In genomic region chr17:10135111-10135510, GRCm38 (mm10) we compare ENCODE assay signal across 10 mouse cellular contexts.
DNase-seq lines count a peak whose midpoint lies in the region; ATAC-seq and TF ChIP-seq lines count a peak whose summit lies in the region.
"Had no signal": no experiment of that assay in that cellular context is flagged by ENCODE, and none has a peak within 500 bp of the region (broad histone marks: within the 10 kb centered on the region; RNA-seq: fewer than 3 reads in every experiment).

No protein-coding gene starts in this region.

- H3K27me3 ChIP-seq in liver, postnatal 0 days (ENCODE audit: insufficient read depth, low read length) = no peaks in the 10 kb centered on the region
- no peaks in the 10 kb centered on the region for H3K27me3 ChIP-seq in forebrain, embryonic 10.5 days (ENCODE audit: poor library complexity, severe bottlenecking)

- no peaks in the 10 kb centered on the region for H3K4me1 ChIP-seq in liver, postnatal 0 days (ENCODE audit: insufficient read depth)
- 0 out of 2 replicates have a peak, but pooled peaks cover 3% of the 10 kb centered on the region for H3K4me1 ChIP-seq in forebrain, embryonic 10.5 days

- no peak overlapping the region for H3K4me3 ChIP-seq in liver, postnatal 0 days (ENCODE audit: low read depth, low read length)
- no peak overlapping the region for H3K4me3 ChIP-seq in forebrain, embryonic 10.5 days

- no peak overlapping the region for H3K27ac ChIP-seq in liver, postnatal 0 days (ENCODE audit: low read depth)
- H3K27ac ChIP-seq in forebrain, embryonic 10.5 days = no peak overlapping the region

- no peak for TF ChIP-seq CTCF in liver, postnatal 0 days (IDR thresholded peaks at IDR 0.05; ENCODE audit: low read depth)

- DNase-seq in gastrocnemius, postnatal 10 days = peak; percentile 22
- no peak for DNase-seq in gastrocnemius, postnatal 36 days
- peak; percentile 13 for DNase-seq in liver
- no peak for DNase-seq in liver, postnatal 0 days
- peak; percentile 67 for DNase-seq in embryo, embryonic 10 days (ENCODE audit: low spot score)
- peak; percentile 49 for DNase-seq in mesoderm, embryonic 11.5 days (ENCODE audit: low read depth, low spot score)
- DNase-seq in urinary bladder, postnatal 4 days (ENCODE audit: low spot score in 2 of 2) = no peak
- DNase-seq in forebrain, embryonic 10.5 days (ENCODE audit: extremely low spot score, low spot score) = no peak
- DNase-seq: thymus, postnatal 14 days had no signal

- H3K4me2 ChIP-seq in liver, postnatal 0 days (ENCODE audit: low read depth, low read length) = no peak overlapping the region

- H3K9ac ChIP-seq in liver, postnatal 0 days (replicated peaks) = no peak overlapping the region

- TF ChIP-seq EP300 in liver, postnatal 0 days (IDR thresholded peaks at IDR 0.05; ENCODE audit: low read depth) = no peak

- intact Hi-C loops in gastrocnemius, postnatal 36 days (cut with DNase I) = no loop called here

- no peaks in the 10 kb centered on the region for H3K36me3 ChIP-seq in liver, postnatal 0 days (replicated peaks; ENCODE audit: insufficient read depth, low read length)
- H3K36me3 ChIP-seq in forebrain, embryonic 10.5 days (replicated peaks) = no peaks in the 10 kb centered on the region

- no peaks in the 10 kb centered on the region for H3K9me3 ChIP-seq in liver, postnatal 0 days (ENCODE audit: low read length)
- no peaks in the 10 kb centered on the region for H3K9me3 ChIP-seq in forebrain, embryonic 10.5 days

- WGBS in liver, postnatal 0 days (ENCODE audit: insufficient replicate concordance) = 61% methylated on average over 2 of the region's 2 CpGs
- WGBS in forebrain, embryonic 10.5 days = 79% methylated on average over 2 of the region's 2 CpGs

- no peak for ATAC-seq in liver, postnatal 0 days
- ATAC-seq: forebrain, embryonic 14.5 days had no signal

Comparison
In these comparisons a context has a peak if more than half of its experiments do, and no peak if none do; other contexts are left out.
1. DNase-seq: peak in gastrocnemius, postnatal 10 days (single experiment), liver (single experiment), embryo, embryonic 10 days (single experiment) and mesoderm, embryonic 11.5 days (single experiment); none in gastrocnemius, postnatal 36 days (0 of 2), liver, postnatal 0 days (single experiment), urinary bladder, postnatal 4 days (0 of 2) and forebrain, embryonic 10.5 days (single experiment).